Mouse (Mus musculus) midbrain, embryonic 10.5 days (tissue): ENCODE measurements around the gene Tns1. TPM values are rescaled to one million over a fixed set of nuclear protein-coding genes. Genes with fewer than 3 reads are reported as not detected.
"Not testable (repeated sequence)": the region's sequence is repeated elsewhere in the genome, so short reads cannot be mapped to it uniquely, and the experiment has no call there.

ENCODE experiments used
- DNase-seq: peaks from one replicate; pipeline ENCODE4 v3.0.0-alpha.2; 2017; ENCODE audit warnings: low spot score
- H3K27ac ChIP-seq: fragments of 300-500 bp; sonication (generic); replicated peaks from 2 replicates; pipeline ENCODE4 v1.5.1; 2016; ENCODE audit warnings: mild to moderate bottlenecking
- H3K27me3 ChIP-seq: fragments of 300-500 bp; sonication (generic); 2 replicates; pipeline ENCODE4 v1.6.1; 2016; ENCODE audit warnings: low read depth, mild to moderate bottlenecking; ENCODE audit not compliant: poor library complexity, severe bottlenecking
- H3K36me3 ChIP-seq: fragments of 300-500 bp; sonication (generic); 2 replicates; pipeline ENCODE4 v1.6.1; 2016; ENCODE audit warnings: mild to moderate bottlenecking, moderate library complexity
- H3K4me1 ChIP-seq: fragments of 300-500 bp; sonication (generic); 2 replicates; pipeline ENCODE4 v1.6.1; 2016
- H3K4me3 ChIP-seq: fragments of 300-500 bp; sonication (generic); 2 replicates; pipeline ENCODE4 v1.5.1; 2016; ENCODE audit warnings: mild to moderate bottlenecking, moderate library complexity
- H3K9me3 ChIP-seq: fragments of 300-500 bp; sonication (generic); replicated peaks from 2 replicates; pipeline ENCODE4 v1.6.1; 2016; ENCODE audit warnings: mild to moderate bottlenecking
- WGBS: fragments of 180-500 bp; shearing (Covaris S2); methylation state at CpG from one replicate; pipeline ENCODE4 v1.1.7; 2016; 5-methylcytosine and 5-hydroxymethylcytosine counted together
- polyA plus RNA-seq: library from polyadenylated mRNA; unstranded; fragments of >200 nt; fragmentation: Nextera tagmentation; extraction: Ambion mirVana; gene quantifications from 2 replicates; pipeline ENCODE4 v1.2.1, GENCODE M21; 2016

Tns1 gene
- polyA plus RNA-seq, result 10.3 and 13.4 TPM in 2 replicates

DNA sequence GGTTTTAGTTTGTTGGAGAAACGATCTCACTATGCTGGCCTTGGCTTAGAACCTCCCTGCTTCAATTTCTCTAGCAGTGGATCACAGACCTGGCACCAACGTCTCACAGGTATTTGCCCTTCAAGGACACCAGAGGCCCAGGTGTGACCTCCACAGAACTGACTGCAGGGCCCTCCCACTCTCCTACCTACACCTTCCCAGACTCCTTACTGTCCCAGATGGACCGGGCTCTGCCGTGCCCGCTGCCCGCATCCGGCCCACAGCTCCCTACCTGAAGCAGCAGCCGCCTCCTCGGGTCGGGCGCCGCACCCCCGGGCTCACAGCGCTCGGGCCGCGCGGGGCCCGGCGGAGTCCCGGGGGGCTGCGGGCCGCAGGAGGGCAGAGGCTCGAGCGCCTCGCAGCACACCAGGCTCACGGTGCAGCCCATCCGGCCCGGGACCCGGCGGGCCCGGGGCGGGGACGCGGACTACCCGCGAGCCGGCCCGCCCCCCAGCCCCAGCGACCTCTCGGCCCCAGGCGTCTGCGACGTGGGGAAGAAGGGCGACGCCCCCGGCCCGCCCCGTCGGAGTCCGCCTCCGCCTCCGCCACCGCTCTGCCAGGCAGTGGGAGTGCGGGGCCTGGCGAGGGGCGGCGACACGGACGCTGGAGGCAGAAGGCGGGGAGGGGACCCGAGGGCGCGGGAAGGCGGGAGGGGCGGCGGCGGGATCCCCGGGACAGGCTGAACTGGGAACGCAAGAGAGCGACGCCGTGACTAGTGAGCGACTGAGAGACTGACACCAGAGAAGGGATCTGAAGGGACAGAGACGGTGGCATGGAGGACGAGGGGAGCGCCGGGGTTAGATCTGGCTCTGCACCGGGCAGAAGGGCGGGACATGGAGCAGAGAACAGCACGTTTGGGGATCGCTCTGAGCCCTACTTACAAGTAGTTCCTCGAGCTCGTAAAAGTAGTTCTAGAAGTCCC lies at the start of gene Tns1:
Tns1 (minus strand) TSS at position 429 of the 961 bp plus-strand sequence.
- Histone ChIP-seq H3K4me3 (peak within 1 kb of the TSS; percentile 68), H3K36me3 (no peaks in the 10 kb centered on the region), H3K27ac (peak within 1 kb of the TSS; percentile 79), H3K9me3 (no peaks in the 10 kb centered on the region), H3K27me3 (peaks cover 71% of the 10 kb centered on the region), H3K4me1 (peaks cover 36% of the 10 kb centered on the region)
- DNase-seq, result peak; percentile 66
- under 1% methylated on average over 84 of the region's 84 CpGs for WGBS

DNA sequence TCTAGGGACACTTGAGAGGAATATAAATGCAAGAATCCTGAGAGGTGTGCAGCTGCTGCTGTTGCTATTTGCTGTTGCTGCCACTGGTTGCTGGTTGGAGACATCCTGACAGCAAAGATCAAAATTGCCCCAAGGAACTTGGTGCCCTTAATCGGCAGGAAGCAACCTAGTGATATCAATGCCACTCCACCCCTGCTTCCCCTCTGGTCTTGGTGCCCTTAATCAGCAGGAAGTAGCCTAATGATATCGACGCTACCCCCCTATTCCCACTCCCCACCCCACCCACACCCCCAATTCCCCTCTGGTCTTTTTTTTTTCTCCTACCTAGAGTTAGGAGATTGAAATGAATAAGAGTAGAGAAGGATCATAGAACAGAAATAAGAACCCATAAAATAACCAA lies 48.5 kb upstream of the Tns1 start:
- H3K27ac ChIP-seq, result no peak overlapping the region
- no peaks in the 10 kb centered on the region for H3K36me3 ChIP-seq
- no peak for DNase-seq
- no peaks in the 10 kb centered on the region for H3K9me3 ChIP-seq
- H3K4me1 ChIP-seq, result no peaks in the 10 kb centered on the region
- no peak overlapping the region for H3K4me3 ChIP-seq
- 81% methylated on average over 3 of the region's 3 CpGs for WGBS
- no peaks in the 10 kb centered on the region for H3K27me3 ChIP-seq

DNA sequence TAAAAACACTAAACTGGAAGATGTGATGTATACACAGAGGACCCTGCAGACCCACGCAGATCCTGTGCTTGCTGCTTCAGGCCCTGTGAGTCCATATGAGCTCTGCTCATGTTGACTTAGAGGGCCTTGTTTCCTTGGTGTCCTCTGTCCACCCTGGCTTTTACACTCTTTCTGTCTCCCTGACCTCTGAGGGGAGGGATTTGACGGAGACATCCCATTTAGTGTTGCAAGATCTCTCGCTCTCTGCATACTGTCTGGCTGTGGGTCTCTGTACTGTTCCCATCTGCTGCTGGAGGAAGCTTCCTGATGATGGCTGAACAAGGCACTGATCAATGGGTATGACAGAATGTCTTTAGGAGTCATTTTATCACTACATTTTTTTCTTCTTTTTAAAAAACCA lies 45.5 kb upstream of the Tns1 start:
- Histone ChIP-seq H3K4me1 (no peaks in the 10 kb centered on the region), H3K27ac (no peak overlapping the region), H3K4me3 (no peak overlapping the region), H3K36me3 (no peaks in the 10 kb centered on the region), H3K27me3 (no peaks in the 10 kb centered on the region), H3K9me3 (no peaks in the 10 kb centered on the region)
- WGBS, result 88% methylated on average over 3 of the region's 3 CpGs
- DNase-seq, result no peak

DNA sequence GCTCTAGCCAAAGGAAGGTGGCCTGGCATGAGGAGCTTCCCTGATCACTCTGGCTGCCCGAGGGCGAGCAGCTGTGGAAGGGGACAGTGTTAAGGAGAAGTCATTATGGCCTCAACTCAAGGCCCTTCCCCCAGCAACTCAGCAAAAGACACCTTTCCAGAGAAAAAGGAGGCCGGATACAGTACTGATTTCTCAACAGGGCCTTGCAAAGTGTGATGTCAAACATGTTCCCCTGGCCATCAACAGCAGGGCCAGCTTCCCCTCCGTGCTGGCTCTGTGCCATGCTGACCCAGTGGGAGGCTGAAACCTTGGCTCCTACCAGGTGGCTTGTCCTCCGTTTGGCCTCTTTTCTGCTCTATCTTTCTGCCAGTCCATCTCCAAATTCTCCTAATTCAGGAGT lies 42.9 kb upstream of the Tns1 start:
- WGBS, result 89% methylated on average over 5 of the region's 5 CpGs
- no peak overlapping the region for H3K4me3 ChIP-seq
- no peaks in the 10 kb centered on the region for H3K27me3 ChIP-seq
- H3K9me3 ChIP-seq, result no peaks in the 10 kb centered on the region
- no peaks in the 10 kb centered on the region for H3K4me1 ChIP-seq
- no peaks in the 10 kb centered on the region for H3K36me3 ChIP-seq
- no peak for DNase-seq
- H3K27ac ChIP-seq, result no peak overlapping the region

DNA sequence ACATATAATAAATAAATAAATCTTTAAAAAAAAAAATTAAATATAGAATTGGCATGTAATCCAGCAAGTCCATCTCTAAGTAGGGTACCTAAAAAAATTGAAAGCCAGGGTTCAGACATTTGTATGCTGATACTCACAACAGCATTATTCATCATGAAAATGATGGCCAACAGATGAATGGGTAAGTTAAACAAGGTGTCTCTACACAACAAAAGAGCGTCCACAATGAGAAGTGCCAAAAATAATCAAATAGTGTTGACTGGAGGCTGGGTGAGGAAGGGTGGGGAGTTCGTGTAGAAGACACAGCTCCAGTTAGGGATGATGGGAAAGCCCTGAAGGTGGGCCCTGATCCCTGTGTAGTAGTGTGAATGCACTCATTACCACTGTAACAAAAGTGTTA lies 35.8 kb upstream of the Tns1 start:
- H3K27me3 ChIP-seq, result no peaks in the 10 kb centered on the region
- WGBS, result 81% methylated on average over 2 of the region's 2 CpGs
- H3K4me3 ChIP-seq, result no peak overlapping the region
- H3K36me3 ChIP-seq, result no peaks in the 10 kb centered on the region
- H3K4me1 ChIP-seq, result peaks cover 4% of the 10 kb centered on the region; the same call in 1 of the 2 replicates
- H3K9me3 ChIP-seq, result no peaks in the 10 kb centered on the region
- no peak for DNase-seq
- no peak overlapping the region for H3K27ac ChIP-seq

DNA sequence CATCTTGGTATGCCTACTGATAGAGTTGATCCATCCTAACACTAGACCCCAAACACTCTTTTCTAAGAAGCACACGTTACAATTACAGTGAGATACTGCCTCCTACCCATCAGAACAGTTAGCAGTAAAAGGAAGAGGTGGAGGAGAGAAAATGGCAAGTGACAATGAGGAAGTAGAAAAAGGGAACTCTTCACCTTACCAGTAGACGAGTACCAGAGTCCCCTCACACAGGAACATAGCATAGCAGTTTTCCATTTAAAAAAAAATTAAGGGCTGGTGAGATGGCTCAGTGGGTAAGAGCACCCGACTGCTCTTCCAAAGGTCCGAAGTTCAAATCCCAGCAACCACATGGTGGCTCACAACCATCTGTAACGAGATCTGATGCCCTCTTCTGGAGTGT lies 35.4 kb upstream of the Tns1 start:
- 83% methylated on average over 5 of the region's 5 CpGs for WGBS

DNA sequence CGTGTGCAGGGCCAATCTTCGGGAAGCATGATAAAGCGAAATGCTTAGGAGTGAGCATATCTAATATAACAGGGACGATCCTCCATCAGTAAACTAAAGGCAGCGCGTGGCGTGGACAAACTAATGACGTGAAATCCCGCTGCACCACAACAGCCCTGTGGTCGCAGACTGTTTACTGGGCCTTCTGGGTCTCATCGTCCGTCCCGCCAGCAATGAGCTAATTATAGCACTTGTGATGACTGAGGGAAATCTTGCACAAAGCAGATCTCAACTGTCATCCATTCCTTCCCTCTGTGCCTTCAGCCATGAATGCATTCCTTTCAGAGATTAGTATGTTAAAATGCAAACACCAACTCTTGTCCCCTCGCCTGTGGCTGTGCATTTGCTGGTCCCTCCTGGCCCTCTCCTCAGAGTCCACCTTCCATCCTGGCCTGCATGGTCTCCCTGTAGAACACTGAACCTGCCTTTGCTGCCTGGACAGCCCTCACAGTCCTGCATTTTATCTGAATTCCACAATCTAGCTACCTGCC lies 32.2 kb upstream of the Tns1 start:
- WGBS, result 91% methylated on average over 14 of the region's 14 CpGs
- Histone ChIP-seq H3K36me3 (no peaks in the 10 kb centered on the region), H3K4me1 (peaks cover 4% of the 10 kb centered on the region; the same call in 1 of the 2 replicates), H3K9me3 (no peaks in the 10 kb centered on the region), H3K4me3 (no peak overlapping the region), H3K27ac (no peak overlapping the region), H3K27me3 (no peaks in the 10 kb centered on the region)
- DNase-seq, result no peak

More for the DNA sequence above, 35.4 kb upstream of the Tns1 start:
- not testable (repeated sequence) for H3K27ac ChIP-seq, H3K4me1 ChIP-seq, H3K4me3 ChIP-seq, H3K9me3 ChIP-seq, H3K36me3 ChIP-seq, H3K27me3 ChIP-seq, DNase-seq

DNA sequence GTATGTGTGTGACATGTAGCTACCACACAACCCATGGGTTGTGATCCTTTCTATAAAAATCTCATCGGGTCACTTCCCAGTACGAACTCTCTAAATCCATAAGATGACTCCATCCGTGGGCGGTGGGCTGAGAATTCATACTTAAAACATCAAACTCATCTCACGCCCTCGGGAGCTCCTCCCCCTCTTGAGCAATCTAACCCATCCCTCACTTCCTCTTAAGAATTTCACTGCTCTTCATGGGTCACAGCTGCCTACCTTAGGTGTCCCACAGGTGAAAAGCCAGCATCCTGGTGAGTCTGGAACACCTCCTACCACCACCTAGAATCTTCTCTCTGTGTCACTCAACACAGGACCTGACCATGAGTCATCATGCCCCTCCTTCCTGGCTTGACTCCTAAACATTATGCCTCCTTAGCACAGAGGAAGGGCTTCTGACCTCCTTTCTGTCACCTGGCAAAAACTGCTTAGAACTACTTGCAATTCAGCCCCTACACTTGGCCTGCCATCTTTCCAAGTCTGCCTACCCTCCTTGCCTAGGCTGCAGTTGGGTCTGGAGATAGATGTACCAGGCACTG lies 31.3 kb upstream of the Tns1 start:
- peaks cover 4% of the 10 kb centered on the region; the same call in 1 of the 2 replicates for H3K4me1 ChIP-seq
- 89% methylated on average over 6 of the region's 6 CpGs for WGBS
- no peak overlapping the region for H3K27ac ChIP-seq
- H3K9me3 ChIP-seq, result no peaks in the 10 kb centered on the region
- DNase-seq, result no peak
- H3K4me3 ChIP-seq, result no peak overlapping the region
- H3K36me3 ChIP-seq, result no peaks in the 10 kb centered on the region
- H3K27me3 ChIP-seq, result no peaks in the 10 kb centered on the region

DNA sequence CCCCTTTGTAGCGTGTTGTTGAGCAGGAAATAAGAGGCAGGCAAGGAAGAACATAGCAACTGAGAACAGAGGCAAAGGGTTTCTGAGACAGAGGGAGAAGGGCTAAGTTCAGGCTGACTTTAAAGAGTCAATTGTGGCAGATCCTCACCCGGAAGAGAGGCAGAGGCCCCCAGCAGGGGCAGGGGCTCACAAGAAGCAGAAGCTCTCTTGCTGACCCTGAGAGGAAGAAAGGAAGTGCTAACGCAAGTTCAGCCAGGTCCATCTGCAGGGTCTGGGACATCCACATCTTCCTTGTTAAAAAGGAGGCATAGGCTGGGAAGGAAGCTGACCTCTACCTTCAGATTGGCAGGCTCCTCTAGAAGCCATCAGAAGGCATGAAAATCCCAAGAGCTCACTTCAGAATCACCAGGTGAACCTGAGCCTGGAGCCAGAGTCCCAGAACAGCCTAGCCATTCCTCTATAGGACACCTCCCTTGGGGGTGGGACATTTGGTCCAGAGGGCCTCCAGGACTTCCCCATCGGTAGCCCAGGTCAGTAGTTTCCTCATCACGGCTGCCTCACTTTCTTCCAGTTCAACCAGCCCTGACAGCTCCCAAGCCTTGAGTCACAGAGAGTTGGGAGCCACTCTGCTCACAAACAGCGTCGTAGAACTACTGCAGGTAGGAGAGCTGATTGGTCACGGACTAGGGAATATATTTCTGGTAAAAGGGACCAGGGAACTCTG lies 29.4 kb upstream of the Tns1 start, which contains the start of gene Cxcr2:
Cxcr2 (plus strand) TSS at position 529 of the 724 bp plus-strand sequence.
- H3K9me3 ChIP-seq, result no peaks in the 10 kb centered on the region
- no peaks in the 10 kb centered on the region for H3K27me3 ChIP-seq
- no peak within 1 kb of the TSS for H3K4me3 ChIP-seq
- no peaks in the 10 kb centered on the region for H3K36me3 ChIP-seq
- H3K4me1 ChIP-seq, result peaks cover 4% of the 10 kb centered on the region; the same call in 1 of the 2 replicates
- no peak for DNase-seq
- H3K27ac ChIP-seq, result no peak within 1 kb of the TSS
- 74% methylated on average over 8 of the region's 8 CpGs for WGBS

DNA sequence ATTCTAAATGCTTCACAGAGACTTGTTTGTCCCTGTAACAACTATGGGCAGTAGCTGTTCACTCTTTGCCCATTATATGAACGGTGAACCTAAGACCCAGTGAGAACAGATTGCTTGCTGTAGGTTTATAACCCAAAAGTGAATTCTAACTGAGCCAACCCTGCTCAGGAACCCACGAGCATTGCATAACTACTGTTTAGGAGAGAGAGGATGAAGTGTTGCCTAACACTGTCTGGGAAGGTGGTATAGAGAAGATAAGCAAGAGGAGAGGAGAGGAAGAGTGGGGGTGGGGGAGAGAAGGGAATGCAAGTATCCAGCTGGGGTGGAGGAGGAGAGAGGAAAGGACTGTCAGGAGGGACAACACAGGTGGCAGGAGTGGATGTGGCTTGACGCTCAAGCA lies 26.8 kb upstream of the Tns1 start:
- no peaks in the 10 kb centered on the region for H3K36me3 ChIP-seq
- no peak for DNase-seq
- no peak overlapping the region for H3K4me3 ChIP-seq
- H3K27ac ChIP-seq, result no peak overlapping the region
- 90% methylated on average over 3 of the region's 3 CpGs for WGBS
- H3K9me3 ChIP-seq, result no peaks in the 10 kb centered on the region
- H3K27me3 ChIP-seq, result no peaks in the 10 kb centered on the region
- H3K4me1 ChIP-seq, result no peaks in the 10 kb centered on the region

DNA sequence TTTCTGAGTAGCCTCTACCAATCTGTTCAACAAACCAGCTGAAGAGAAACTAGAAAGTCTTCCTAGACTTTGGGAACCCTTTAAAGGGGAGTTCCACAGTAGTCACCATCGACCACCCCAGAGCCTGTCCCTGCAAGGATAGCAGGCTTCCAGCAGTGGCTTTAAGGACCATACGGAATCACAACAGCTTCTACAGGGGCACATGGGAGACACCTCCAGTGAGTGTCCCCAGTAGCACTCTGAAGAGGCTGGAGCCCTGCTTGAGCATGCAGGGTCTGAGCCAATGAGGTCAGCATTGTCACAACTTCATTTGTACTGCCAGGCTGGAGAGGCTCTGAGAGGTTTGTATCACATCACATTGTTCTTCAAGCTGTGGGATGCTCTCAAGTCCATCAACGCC lies 25.9 kb upstream of the Tns1 start:
- Histone ChIP-seq H3K27me3 (no peaks in the 10 kb centered on the region), H3K4me3 (no peak overlapping the region), H3K27ac (no peak overlapping the region), H3K36me3 (no peaks in the 10 kb centered on the region), H3K4me1 (no peaks in the 10 kb centered on the region), H3K9me3 (no peaks in the 10 kb centered on the region)
- no peak for DNase-seq
- WGBS, result 77% methylated on average over 3 of the region's 3 CpGs

DNA sequence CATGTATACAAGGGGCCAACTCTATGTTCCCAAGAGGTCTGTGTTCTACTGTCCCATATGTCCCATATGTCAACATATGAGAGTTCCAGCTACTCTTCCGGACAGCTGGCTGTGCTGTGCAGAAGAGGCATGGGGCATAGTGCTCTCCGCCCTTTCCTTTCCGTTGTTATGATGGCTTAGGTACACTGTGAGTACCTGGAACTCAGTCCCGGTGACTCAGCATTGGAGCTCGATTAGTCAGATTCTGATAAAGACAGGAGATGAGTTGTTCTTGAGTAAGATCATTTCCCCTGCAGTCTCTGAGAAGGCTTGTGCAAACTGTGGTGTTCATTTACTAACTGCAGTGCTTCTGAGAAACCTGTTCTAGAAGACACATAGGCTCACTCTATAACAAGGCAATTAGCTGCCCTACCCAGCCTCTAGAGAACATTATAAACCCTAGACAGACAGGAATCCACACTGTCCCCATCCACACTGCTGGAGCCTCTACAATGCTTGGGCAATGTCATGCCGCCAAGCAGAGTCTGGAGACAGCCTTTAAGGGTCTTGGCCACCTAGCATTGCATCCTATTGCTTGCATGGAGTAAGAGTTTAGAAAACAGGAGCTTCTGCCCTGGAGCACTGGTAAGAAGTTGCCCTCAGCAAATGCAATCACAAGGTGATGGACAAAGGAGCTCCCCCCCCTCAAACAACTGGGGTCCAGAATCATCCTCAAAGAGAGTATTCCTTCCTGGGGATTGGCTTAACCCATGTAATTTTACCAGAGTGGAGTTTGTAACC lies 25.0 kb upstream of the Tns1 start:
- Histone ChIP-seq H3K9me3 (no peaks in the 10 kb centered on the region), H3K27ac (no peak overlapping the region), H3K36me3 (no peaks in the 10 kb centered on the region), H3K27me3 (no peaks in the 10 kb centered on the region), H3K4me3 (no peak overlapping the region), H3K4me1 (no peaks in the 10 kb centered on the region)
- DNase-seq, result no peak
- WGBS, result 94% methylated on average over 6 of the region's 6 CpGs
